Mouse (Mus musculus) small intestine, adult 2 months (tissue): ENCODE data around the gene Myh9.

Source experiments
- CTCF ChIP-seq: fragments of 200-500 bp; IDR thresholded peaks from 2 replicates; pipeline ENCODE4 v1.5.1; 2012; ENCODE audit warnings: low read depth, mild to moderate bottlenecking, control low read depth, inconsistent platforms, low read length, moderate library complexity, mixed read lengths; ENCODE audit not compliant: insufficient replicate concordance, insufficient read length; ENCODE audit errors: extremely low read depth
- POLR2A ChIP-seq: fragments of 200-500 bp; IDR thresholded peaks from 2 replicates; pipeline ENCODE4 v1.6.1; 2012; ENCODE audit warnings: low read depth, mild to moderate bottlenecking, control low read depth, inconsistent platforms, low read length, moderate library complexity

- TF ChIP-seq POLR2A (peak; percentile 97), CTCF (0 out of 2 replicates have a peak, but pooled peaks have one; percentile 4)
These were observed at the start of gene Myh9 for GRCm38 (mm10) chr15:77842047-77842843.
